Mouse (Mus musculus): ENCODE results near the gene Kif26a.
A peak's percentile ranks its signal among the peaks of the same experiment; 100 is the strongest.

Gene Kif26a

GRCm38 (mm10) chr12:112164840-112165219, 18.8 kb downstream of the Kif26a start:
- ATAC-seq (ENCODE audit: low TSS enrichment) = no peak

GRCm38 (mm10) chr12:112169240-112169639, 23.2 kb downstream of the Kif26a start:
- no peak for ATAC-seq (ENCODE audit: low TSS enrichment)

- 0 out of 2 replicates have a peak, but pooled peaks have one; percentile 52 for ATAC-seq (ENCODE audit: low TSS enrichment)
Observed at GRCm38 (mm10) chr12:112170671-112171574, 24.9 kb downstream of the Kif26a start.

DNA sequence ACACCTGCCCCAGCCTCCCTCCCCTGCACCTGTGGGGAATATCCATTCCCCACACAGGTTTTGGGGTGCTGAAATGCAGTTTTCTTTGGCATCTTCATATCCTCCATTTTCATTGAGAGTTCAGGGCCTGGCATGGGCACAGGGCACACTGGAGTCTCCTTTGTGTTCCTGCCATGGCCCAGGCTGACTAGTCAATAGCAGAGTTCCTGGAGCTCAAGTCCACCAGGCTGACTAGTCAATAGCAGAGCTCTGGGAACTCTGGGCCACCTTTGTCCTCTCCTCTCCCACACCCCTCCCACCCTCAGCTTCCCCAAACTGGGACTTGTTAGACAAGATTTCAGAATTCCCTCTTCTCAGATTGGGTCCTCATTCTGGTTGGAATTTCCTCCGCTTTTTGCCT, 25.6 kb downstream of the Kif26a start:
- no peak for ATAC-seq (ENCODE audit: low TSS enrichment)

DNA sequence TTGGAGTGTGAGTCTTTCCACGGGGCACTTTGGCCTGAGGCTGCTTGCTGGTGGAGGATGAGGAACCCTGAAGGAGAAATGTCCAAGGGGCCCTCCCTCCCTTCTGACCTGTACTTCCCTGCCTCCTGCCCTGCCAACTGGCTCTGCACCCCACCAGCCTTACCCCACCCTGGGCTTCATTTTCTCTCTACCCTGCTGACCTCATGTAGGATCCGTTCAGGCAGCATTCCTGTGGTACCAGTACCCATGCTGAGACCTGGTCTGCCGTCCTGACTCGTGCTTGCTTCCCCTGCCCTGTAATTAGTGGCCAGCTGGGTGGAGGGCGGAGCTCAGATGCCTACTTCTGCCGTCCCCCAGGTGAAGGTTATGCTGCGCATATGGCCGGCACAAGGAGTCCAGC, 26.2 kb downstream of the Kif26a start:
- ATAC-seq (ENCODE audit: low TSS enrichment) = no peak

- ATAC-seq (ENCODE audit: low TSS enrichment) = no peak
Observed at GRCm38 (mm10) chr12:112177679-112178078, 31.7 kb downstream of the Kif26a start.

GRCm38 (mm10) chr12:112179687-112180086, 33.7 kb downstream of the Kif26a start:
- no peak for ATAC-seq (ENCODE audit: low TSS enrichment)

DNA sequence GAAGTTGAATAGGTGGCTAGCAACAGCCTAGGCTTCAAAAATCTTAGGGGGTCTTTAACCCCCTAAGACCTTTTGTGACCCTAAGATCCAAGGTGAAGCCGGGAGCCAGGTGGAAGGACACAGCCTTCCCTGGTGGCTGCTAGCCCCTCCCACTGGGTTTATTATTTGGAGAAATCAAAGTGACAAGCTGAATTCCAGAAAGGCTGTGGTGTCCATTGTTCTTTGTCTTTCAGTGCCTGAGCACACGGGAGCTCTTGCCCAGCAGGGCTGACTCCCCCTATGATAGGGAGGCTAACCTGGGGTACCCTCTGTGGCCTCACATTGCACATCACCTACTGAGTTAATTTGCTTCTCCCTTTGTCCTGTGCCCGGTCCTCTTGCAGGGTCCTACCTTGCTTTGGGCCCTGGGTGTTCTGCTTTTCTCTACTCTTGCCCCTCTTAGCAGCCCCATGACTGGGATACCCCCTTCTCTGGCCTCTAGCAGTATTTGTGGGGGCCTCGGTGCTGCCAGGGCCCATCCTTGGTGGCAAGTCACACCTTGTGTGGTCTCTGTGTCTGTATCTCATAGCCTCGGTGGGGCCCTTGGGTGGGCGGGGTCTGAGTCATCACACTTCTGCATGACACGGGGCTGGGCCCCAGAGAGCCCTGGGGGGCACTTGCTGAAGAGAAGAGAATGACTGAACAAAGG, 36.1 kb downstream of the Kif26a start:
- no peak for ATAC-seq (ENCODE audit: low TSS enrichment)

- no peak for ATAC-seq (ENCODE audit: low TSS enrichment)
Observed at GRCm38 (mm10) chr12:112182609-112182955, 36.6 kb downstream of the Kif26a start.

- ATAC-seq (ENCODE audit: low TSS enrichment) = no peak
Observed at GRCm38 (mm10) chr12:112183675-112184074, 37.7 kb downstream of the Kif26a start.

DNA sequence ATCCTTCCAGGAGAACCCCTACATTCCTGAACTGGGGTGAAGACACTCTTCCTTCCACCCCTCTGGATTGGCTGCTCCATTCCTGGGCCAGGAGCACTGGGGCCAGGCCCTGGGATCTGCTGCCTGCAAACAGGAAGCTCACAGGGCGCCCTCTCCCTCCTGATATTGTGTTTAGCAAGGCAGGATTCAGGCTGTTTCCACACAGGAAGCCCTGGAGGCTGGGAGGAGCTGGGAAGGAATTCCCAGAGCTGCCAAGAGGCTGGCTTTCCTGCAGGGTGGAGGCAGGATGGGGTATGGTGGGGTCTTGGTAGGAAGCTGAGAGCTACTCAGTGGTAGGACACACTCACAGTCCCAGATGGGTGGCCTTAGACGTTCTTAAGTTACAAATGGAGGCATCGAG, 38.4 kb downstream of the Kif26a start:
- ATAC-seq (ENCODE audit: low TSS enrichment) = no peak

DNA sequence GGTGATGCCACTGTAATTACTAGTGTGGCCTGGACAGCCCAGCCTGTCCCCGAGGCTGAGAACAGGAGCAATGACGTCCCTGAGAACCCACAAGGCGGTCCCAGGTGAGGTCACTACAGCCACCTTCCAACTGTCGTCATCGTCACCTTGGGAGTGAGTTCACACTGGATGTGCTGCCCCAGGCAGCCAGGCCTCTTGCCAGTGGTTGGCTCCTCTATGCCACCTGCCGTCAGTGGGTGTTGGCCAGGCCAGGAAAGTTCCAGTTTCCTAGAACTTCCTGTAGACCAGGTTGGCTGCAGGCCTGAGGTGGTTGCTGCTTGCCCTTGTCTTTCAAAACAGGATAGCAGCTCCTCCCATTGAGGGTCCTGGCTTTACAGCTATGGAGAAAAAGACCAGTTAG, 40.9 kb downstream of the Kif26a start:
- no peak for ATAC-seq (ENCODE audit: low TSS enrichment)

DNA sequence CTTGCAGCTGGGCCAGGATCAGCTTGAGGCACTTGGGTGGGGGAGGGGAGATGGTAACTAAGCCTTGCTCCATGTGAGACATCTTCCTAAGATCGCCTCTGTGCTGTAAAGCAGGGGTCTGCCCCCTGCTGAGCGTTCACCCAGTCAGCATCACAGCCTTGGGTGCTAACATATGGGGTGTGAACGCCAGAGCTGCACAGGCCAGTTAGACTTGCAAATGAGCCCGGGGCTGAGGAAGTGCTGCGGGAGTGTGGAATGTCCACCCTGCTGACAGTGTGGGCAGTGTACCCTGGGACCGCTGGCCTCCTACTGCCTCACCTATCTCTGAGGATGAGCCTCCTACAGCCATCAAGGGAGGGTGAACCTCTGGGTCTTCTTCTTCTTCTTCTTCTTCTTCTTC, 45.7 kb downstream of the Kif26a start:
- peak; percentile 71 for ATAC-seq (ENCODE audit: low TSS enrichment)

DNA sequence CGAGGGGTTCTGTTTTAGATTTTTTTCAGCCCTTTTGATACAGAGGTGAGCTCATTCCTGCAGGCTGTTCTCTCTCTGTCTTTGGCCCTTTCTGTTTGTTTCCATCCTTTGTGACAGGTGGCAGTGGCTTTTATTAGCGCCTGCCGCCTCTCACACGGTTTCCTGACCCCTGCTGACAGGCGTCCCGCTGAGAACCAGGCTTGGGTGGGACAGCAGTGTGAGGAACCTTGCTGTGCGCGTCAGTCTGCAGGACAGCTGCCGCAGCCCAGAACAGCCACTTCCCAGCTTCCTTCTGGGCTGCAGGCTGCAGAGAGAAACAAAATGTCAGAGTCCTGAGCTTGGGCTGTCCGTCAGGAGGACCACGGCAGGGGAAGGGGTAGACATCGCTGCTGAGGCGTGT, 49.0 kb downstream of the Kif26a start:
- ATAC-seq (ENCODE audit: low TSS enrichment) = no peak

DNA sequence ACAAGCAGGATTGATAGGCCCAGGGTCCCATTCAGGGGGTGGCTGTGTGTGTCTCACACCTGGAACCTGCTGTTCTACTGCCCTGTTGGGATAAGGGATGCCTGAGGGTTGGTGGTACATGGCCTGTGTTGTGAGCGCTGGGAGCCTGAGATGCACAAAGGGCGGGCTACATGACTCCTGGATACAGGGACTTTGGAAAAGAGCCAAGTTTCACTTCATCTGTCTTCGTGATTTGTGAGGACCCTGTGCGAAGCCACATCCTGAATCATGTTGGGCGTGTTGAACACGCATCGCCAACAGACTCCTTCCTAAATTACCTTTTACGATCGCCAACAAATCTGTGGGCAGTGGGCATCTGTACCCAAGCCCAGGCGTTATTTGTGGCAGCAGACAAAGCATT, 50.6 kb downstream of the Kif26a start:
- ATAC-seq (ENCODE audit: low TSS enrichment) = no peak

- ATAC-seq (ENCODE audit: low TSS enrichment) = no peak
Observed at GRCm38 (mm10) chr12:112199363-112199762, 53.4 kb downstream of the Kif26a start.

- ATAC-seq (ENCODE audit: low TSS enrichment) = no peak
Observed at GRCm38 (mm10) chr12:112200045-112200444, 54.0 kb downstream of the Kif26a start.

DNA sequence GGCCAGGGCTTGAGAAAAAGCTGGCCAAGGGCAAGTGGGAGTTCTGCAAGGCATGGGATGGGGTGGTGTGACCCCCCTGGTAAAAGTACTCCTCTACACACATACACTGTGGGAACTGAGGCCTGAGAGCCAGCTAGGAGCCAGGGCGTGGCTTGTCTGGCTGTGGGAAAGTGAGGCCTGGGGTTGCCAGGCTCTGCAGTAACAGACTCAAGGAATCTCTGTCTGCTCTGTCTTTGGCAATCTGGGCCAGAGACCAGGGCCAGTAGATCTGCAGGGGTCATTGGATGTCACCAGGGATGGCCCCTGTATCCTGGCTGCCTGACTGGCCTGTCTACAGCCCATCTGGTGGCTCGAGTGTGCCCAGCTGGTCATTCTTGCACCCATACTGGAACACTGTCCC, 61.2 kb downstream of the Kif26a start:
- ATAC-seq (ENCODE audit: low TSS enrichment) = no peak

- ATAC-seq (ENCODE audit: low TSS enrichment) = no peak
Observed at GRCm38 (mm10) chr12:112207734-112208133, 61.7 kb downstream of the Kif26a start.

DNA sequence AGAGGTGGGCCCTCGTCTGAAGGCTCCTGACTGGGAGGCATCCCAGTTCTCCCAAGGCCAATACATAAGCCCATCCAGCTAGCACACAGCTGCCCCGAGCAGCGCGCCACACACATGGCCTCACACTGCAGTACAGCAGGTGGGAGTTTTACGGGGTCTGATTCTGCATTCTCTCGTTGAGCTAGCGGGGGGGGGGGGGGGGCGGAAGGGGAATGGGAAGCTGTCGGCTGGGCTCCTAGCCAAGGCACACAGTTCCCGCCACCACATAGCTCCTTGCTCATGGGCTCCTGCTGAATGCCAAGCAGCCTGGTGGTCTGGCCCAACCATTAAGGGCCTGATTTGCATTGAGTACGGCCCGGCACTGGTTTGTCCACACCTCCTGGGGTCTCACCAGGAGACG, 64.6 kb downstream of the Kif26a start:
- ATAC-seq (ENCODE audit: low TSS enrichment) = no peak

DNA sequence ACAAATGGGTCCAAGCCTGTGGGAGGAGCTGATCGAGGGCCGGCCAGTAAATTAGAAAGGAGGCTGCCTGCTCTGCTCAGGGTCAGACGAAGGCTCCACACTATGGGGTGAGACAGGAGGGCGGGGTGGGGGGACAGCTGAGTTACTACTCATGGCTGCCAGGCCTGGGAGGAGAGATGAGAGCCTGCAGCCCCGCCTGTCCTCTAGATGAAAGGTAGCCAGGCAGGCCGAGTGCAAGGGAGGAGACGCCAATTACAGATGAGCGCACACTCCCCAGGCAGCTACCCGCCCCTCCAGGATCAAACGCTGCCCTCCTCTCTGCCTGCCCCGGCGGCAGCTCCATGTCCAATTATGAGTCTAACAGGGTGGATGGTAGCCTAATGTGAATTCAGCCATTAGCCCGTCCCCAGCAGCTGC, 68.4 kb downstream of the Kif26a start:
- no peak for ATAC-seq (ENCODE audit: low TSS enrichment)

GRCm38 (mm10) chr12:112215545-112215944, 69.5 kb downstream of the Kif26a start:
- ATAC-seq (ENCODE audit: low TSS enrichment) = no peak

DNA sequence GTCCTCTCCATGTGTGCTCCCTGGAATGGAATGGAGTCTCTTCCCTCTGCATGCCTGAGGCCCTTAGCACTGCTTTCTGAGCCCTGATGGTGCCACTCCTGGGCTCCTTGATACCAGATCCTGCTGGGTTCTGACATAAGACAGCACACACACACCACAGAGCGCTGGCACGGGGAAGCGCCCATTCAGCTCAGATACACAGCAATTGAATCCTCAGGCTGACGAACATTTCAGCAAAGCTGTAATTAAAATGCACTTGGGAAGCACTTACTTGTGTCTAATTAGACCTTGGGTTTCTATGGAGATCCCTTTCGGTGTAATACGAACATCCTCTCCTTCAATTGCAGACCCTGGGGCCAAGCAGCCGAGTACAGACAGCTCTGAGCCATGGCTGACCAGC, 71.0 kb downstream of the Kif26a start:
- peak; percentile 23; the same call in 1 of the 2 replicates for ATAC-seq (ENCODE audit: low TSS enrichment)
